Mouse (Mus musculus) lung, adult 2 months (tissue): Measurements from ENCODE around the gene Speer4e. TPM values are rescaled to one million over a fixed set of nuclear protein-coding genes. Genes with fewer than 3 reads are reported as not detected.
"Not testable (repeated sequence)": the region's sequence is repeated elsewhere in the genome, so short reads cannot be mapped to it uniquely, and the experiment has no call there.

Experiments used
- DNase-seq: peaks from one replicate; pipeline ENCODE4 v3.0.0; 2022
- H3K4me1 ChIP-seq: fragments of 200-500 bp; 2 replicates; pipeline ENCODE4 v1.6.1; 2011; ENCODE audit warnings: low read length; ENCODE audit not compliant: control insufficient read depth, insufficient read depth
- H3K4me3 ChIP-seq: fragments of 200-500 bp; replicated peaks from 2 replicates; pipeline ENCODE3; 2011; ENCODE audit warnings: low read depth, mild to moderate bottlenecking, control low read depth, low read length; ENCODE audit errors: extremely low read depth
- CTCF ChIP-seq: fragments of 200-500 bp; IDR thresholded peaks from 2 replicates; pipeline ENCODE4 v1.5.1; 2011; ENCODE audit warnings: mild to moderate bottlenecking, low read length, control low read depth; ENCODE audit not compliant: insufficient read depth
- POLR2A ChIP-seq: fragments of 200-500 bp; IDR thresholded peaks from 2 replicates; pipeline ENCODE4 v1.6.1; 2011; ENCODE audit warnings: low read depth, mild to moderate bottlenecking, control low read depth, low read length, borderline replicate concordance; ENCODE audit errors: extremely low read depth
- WGBS: fragments of 180-500 bp; shearing (Covaris S2); methylation state at CpG from one replicate; pipeline ENCODE4 v1.1.7; 2018; 5-methylcytosine and 5-hydroxymethylcytosine counted together
- polyA plus RNA-seq: library from polyadenylated mRNA; depleted of rRNA; stranded (reverse); fragments of >200 nt; gene quantifications from 2 replicates; pipeline ENCODE4 v1.2.3, GENCODE M21; 2012; rRNA removed

The Speer4e gene
- polyA plus RNA-seq, 1 experiment: not detected

DNA sequence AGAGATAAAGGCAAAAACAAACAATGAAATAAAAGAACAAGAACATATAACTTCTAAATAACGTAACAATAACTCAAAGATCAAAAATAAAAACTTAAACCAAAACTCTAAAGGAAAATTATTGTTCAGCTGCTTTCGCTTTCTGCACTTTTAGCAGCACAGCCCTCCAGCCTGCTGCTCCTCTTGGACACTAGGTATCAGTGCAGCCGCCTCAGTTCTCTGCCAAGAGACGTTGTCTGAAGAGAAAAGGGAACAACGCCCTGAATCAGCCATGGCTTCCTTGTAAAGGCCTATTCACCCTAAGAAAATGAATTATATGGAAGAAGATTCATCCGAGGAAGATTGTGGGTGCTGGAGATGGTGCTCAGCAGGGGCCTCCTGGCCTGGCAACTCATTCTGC lies 4.5 kb downstream of the Speer4e start:
- WGBS: 67% methylated on average over 5 of the region's 6 CpGs
- H3K4me3 ChIP-seq, DNase-seq, H3K4me1 ChIP-seq: not testable (repeated sequence)

DNA sequence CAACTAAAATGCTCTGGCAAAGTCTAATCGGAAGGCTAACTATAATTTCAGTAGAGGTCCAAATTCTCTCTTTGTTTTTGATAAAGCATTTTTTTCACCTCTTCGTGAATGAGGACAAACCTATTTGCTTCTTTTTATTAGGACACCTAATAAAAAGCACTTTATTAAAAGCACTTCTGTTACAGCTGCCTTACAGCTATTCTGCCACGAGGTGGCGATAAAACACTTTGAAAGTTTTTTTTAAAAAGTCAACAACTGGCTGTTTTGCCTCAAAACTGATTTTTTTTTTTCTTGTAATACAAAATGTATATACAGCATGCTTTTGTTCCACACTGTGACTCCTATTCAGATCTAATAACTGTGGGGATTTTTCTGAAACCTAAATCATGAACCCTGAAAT lies 11.2 kb downstream of the Speer4e start:
- not testable (repeated sequence) for H3K4me1 ChIP-seq, H3K4me3 ChIP-seq, DNase-seq
- WGBS: 25% methylated on average over 4 of the region's 4 CpGs

DNA sequence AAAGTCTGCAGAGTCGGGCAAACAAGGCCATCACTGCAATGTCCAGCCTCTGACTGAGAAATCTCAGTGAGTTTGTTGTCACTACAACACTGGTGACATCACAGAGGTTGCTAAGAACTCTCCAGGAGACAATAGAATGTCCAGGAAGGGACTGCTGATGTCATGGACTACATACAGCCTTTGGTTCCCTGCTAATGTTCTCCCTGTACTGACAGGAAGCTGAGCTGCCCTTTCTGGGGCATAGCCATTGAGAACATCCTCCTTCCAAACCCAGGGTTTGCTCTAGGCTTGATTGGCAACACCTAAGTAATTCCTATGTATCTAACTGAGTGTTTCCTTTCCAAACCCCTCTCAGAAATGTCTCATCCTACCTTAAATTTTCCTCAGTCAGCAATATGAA lies 23.4 kb downstream of the Speer4e start, which contains the start of gene Gm9758:
Gm9758 (minus strand) TSS at position 101 of the 400 bp plus-strand sequence.
- not testable (repeated sequence) for H3K4me1 ChIP-seq, DNase-seq, H3K4me3 ChIP-seq
- WGBS: 31% methylated on average over 1 of the region's 1 CpGs

DNA sequence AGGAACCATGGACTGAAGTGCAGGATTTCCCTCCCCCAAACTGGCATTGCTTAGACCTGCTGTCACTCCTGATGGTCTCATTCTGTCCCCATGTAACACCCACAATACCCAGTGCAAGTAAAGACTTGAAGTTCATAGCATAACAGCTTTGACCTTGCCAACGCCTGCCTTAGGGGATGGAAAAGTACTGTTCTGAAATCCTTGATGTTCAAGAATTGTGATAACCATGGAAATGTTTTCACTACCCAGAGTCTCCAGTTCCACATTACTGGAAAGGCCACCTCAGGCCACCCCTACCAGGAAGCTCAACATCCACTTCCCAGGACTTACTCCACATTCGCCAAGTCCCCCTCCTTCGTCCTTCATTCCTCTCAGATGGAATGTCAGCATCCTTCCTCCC lies 23.9 kb downstream of the Speer4e start:
- WGBS: 67% methylated on average over 2 of the region's 3 CpGs
- not testable (repeated sequence) for H3K4me3 ChIP-seq, DNase-seq, H3K4me1 ChIP-seq

DNA sequence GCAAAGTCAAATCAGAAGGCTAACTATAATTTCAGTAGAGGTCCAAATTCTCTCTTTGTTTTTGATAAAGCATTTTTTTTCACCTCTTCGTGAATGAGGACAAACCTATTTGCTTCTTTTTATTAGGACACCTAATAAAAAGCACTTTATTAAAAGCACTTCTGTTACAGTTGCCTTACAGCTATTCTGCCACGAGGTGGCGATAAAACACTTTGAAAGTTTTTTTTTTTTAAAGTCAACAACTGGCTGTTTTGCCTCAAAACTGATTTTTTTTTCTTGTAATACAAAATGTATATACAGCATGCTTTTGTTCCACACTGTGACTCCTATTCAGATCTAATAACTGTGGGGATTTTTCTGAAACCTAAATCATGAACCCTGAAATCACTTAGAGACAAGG lies 34.7 kb downstream of the Speer4e start:
- not testable (repeated sequence) for H3K4me3 ChIP-seq, H3K4me1 ChIP-seq, DNase-seq
- WGBS: 15% methylated on average over 3 of the region's 3 CpGs

DNA sequence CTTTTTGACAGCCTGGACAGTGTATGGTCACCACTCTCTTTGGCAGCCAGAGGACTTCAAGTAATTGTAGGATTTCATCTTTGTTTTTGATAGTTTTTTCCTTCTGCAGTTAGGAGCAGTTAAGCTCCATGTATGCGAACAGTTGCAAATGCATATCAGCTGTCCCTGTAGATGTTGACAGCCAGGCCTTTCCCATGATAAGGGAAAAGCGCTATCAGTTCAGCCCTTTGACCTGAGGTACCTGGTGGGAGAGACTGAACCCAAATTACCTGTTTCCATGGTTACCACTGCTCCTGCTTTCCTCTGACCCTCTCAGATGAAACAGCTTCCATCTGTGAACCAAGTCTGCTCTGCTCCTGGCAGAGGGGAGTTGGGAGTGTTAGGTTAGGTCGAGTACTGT lies 46.0 kb downstream of the Speer4e start:
- WGBS: 41% methylated on average over 3 of the region's 3 CpGs

DNA sequence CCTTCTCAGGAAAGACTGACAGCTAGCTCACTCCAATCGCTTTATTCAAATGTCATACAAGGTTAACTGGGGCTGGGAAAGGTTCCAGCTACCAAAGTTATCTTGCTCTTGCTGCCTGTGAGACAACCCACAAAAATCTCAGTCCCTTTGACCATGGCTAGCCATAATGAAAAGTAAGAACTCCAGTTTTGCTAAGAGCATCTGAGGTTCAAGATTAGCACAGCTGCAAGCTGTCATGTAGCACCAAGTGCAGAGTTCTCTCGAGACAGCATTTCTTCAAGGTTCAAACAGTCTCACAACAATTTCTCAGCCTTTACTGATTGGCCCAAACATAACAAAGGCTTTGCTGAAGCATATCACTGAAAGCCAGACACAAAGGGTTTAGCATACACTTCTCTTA lies 52.9 kb downstream of the Speer4e start:
- 51% methylated on average over 2 of the region's 2 CpGs for WGBS
- H3K4me1 ChIP-seq, DNase-seq, H3K4me3 ChIP-seq: not testable (repeated sequence)

More for the DNA sequence above, 46.0 kb downstream of the Speer4e start:
- no peak for TF ChIP-seq POLR2A
- no peak for TF ChIP-seq CTCF
- no peak for DNase-seq
- Histone ChIP-seq H3K4me3 (no peak overlapping the region), H3K4me1 (no peaks in the 10 kb centered on the region)

Other genes starting within 250 kb of the Speer4e start
- not detected in 2 replicates for gene Gm9758, start 23.5 kb downstream of the Speer4e start, polyA plus RNA-seq
- gene Gm10354, start 40.5 kb upstream of the Speer4e start, polyA plus RNA-seq: not detected in 2 replicates
- not detected in 2 replicates for gene Gm17019, start 94.6 kb upstream of the Speer4e start, polyA plus RNA-seq